Mouse (Mus musculus) G1E-ER4 (cell line): ENCODE measurements around the gene Anks1. TPM values are rescaled to one million over a fixed set of nuclear protein-coding genes. Genes with fewer than 3 reads are reported as not detected.

Experiments
- GATA1 ChIP-seq: IDR thresholded peaks from one replicate; pipeline ENCODE4 v1.8.0; 2012; ENCODE audit warnings: low read length, inconsistent platforms
- polyA plus RNA-seq: library from polyadenylated mRNA; stranded (reverse); fragments of >175 nt; gene quantifications from 2 replicates; pipeline ENCODE4 v1.2.3, GENCODE M21; 2012

The Anks1 gene
- polyA plus RNA-seq, 1 experiment, result 13.2 TPM

DNA sequence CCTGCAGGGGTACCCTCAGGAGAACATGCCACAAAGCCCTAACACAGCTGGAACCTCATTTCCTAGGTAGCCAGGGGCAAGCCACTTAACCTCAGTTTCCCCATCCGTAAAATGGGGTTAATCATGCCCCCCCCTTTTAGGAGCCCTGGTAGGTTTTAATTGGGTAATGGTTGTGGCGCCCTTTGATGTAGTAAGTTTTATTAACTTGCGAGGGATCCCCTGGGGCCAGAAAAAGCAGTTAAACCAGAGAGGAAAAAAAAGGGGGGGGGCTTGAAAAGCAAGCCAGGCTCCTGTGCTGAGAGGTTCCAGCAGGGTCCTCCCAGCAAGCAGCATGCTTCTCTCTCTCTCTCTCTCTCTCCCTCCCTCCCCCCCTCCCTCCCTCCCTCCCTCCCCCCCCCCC lies 190.0 kb downstream of the Anks1 start:
- TF ChIP-seq GATA1, result no peak

DNA sequence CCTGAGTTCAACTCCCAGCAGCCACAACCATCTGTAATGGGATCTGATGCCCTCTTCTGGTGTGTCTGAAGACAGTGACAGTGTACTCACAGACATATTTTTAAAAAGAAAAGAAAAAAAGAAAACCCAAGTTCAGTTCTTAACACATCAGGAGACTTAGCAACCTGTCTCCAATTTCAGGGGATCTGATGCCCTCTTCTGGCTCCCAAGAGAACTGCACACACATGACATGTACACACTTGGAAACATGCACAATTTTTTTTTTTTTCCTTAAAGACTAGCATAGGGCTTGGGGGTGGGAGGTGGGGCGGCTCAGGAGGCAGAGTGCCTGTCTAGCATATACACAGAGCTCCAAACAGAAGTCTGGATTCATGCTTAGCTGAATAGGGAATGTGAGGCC lies 191.6 kb downstream of the Anks1 start:
- no peak for TF ChIP-seq GATA1

DNA sequence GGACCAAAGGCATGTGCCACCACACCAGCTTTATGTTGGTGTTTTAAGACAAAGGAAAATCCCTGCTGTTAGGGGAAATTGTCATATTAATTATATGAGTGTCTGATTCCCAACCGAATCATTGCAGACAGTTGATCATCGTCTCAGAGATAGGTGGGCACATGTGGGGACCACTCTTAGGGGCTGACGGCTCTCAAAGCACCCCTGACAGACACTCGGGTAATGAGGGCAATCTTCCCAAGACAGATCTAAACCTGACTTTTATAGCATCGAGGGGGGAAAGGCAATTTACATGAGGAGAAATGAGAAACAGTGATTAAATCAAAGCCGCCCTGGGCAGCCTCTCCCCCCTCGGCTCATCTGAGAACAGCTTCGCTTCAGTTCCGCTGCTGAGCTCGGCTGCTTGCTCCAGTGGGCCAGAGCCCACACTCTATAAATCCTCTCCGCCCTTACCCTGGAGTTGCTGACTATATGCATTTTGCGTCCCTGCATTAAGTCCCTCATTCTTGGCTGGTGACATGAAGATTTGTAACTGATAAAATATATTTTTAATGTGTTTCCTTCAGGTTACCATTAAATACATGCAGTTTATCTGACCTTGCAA lies 192.3 kb downstream of the Anks1 start:
- no peak for TF ChIP-seq GATA1

- TF ChIP-seq GATA1, result no peak
Measured at GRCm38 (mm10) chr17:28101902-28102319, 192.8 kb downstream of the Anks1 start.

GRCm38 (mm10) chr17:28104416-28104815 lies 195.3 kb downstream of the Anks1 start:
- no peak for TF ChIP-seq GATA1

DNA sequence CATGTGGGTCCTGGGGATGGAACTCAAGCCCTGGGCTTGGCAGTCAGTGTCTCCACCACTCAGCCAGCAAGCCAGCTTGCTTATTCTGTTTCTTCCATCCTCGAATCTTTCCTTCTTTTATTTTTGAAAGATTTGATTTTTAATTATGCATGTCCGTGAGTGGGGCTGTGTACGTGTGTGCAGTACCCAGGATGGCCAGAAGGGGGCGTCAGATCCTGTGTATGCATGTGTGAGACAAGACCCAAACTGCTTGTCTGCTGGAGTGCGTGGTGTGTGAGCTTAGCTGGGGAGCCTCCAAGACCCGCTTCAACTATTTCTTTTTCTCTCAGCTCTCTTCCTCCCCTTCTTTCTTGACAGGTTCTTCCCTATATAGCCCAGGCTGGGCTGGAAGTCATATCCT lies 197.2 kb downstream of the Anks1 start:
- TF ChIP-seq GATA1, result no peak

DNA sequence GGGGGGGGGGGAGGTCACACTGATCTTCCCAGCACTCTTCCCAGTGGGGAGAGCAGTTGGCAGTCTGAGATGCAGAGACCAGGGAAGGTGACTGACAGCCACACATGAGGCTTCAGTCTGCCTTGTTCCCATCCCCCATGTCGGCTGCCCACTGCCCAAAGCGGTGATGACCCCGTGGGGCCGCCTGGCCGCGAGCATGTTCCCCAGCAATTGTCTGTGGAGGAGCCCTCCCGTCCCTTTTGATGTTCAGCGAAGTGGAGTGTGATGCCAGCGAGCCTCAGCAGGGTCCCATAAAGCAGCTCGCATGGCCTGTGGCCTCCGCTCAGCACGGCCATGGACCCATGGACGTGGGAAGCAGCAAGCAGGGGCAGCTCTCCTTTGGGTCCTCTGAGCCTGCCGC lies 198.2 kb downstream of the Anks1 start:
- no peak for TF ChIP-seq GATA1

DNA sequence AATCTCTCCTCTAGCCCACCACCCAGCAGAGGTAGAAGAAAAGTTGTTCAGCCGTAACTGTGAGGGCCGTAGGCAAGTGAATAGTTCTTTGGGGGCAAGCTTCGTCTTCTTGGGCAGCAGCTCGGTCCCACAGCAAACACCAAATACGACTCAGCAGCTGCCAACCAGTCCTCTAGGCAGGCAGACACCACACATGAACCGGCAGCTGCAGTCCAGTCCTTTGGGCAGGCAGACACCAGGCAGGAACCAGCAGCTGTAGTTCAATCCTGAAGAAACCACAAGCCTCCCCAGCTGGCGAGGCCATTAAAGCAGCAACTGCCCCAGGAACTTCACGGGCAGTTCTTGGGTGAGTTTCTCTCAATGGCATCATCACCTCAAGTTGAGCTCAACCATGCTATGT lies 203.2 kb downstream of the Anks1 start:
- no peak for TF ChIP-seq GATA1

Other genes starting within 250 kb of the Anks1 start
- 0.08 and 0.10 TPM in 2 replicates for gene Spdef, start 180.4 kb upstream of the Anks1 start, polyA plus RNA-seq
- gene D17Wsu92e, start 88.7 kb upstream of the Anks1 start, polyA plus RNA-seq, result 66.9 and 80.5 TPM in 2 replicates
- 734 and 1,027 TPM in 2 replicates for gene Snrpc, start 71.2 kb upstream of the Anks1 start, polyA plus RNA-seq
- gene Uhrf1bp1, start 52.9 kb upstream of the Anks1 start, polyA plus RNA-seq, result 16.4 and 40.8 TPM in 2 replicates
- 42.7 and 57.3 TPM in 2 replicates for gene Taf11, start 538 bp downstream of the Anks1 start, polyA plus RNA-seq
- gene Tcp11, start 171.3 kb downstream of the Anks1 start, polyA plus RNA-seq, result not detected in 2 replicates
- not detected in 2 replicates for gene Scube3, start 232.8 kb downstream of the Anks1 start, polyA plus RNA-seq